Mouse (Mus musculus) myocyte (in vitro differentiated cells): ENCODE results near the gene Rab10. TPM values are rescaled to one million over a fixed set of nuclear protein-coding genes. Genes with fewer than 3 reads are reported as not detected.

Experiments used
- H3K27me3 ChIP-seq: one replicate; pipeline ENCODE4 v1.6.1; 2011; ENCODE audit not compliant: control insufficient read depth, insufficient read depth, insufficient read length
- H3K36me3 ChIP-seq: one replicate; pipeline ENCODE4 v1.6.1; 2011; ENCODE audit not compliant: control insufficient read depth, insufficient read depth
- H3K4me2 ChIP-seq: one replicate; pipeline ENCODE4 v1.6.1; 2011; ENCODE audit warnings: low read depth, control low read depth
- H3K4me3 ChIP-seq: one replicate; pipeline ENCODE4 v1.5.1; 2011; ENCODE audit warnings: mild to moderate bottlenecking, control low read depth, moderate library complexity
- H3K79me2 ChIP-seq: one replicate; pipeline ENCODE4 v1.6.1; 2011; ENCODE audit not compliant: control insufficient read depth, insufficient read depth
- H3ac ChIP-seq: one replicate; pipeline ENCODE4 v1.6.1; 2011; ENCODE audit not compliant: control insufficient read depth, insufficient read length
- CEBPB ChIP-seq: IDR thresholded peaks from 2 replicates; pipeline ENCODE4 v1.6.1; 2011; ENCODE audit warnings: mild to moderate bottlenecking, moderate library complexity; ENCODE audit not compliant: poor library complexity, insufficient read depth, severe bottlenecking
- E2F4 ChIP-seq: IDR thresholded peaks from one replicate; pipeline ENCODE4 v1.6.1; 2011; ENCODE audit warnings: mild to moderate bottlenecking, control low read depth, moderate library complexity; ENCODE audit not compliant: insufficient read depth
- MAX ChIP-seq: IDR thresholded peaks from one replicate; pipeline ENCODE4 v1.6.1; 2011; ENCODE audit warnings: low read depth, mild to moderate bottlenecking, control low read depth
- MYOD1 ChIP-seq, 3 experiments: IDR thresholded peaks; one replicate each; pipeline ENCODE4 v1.6.1; 2011; ENCODE audit warnings: control low read depth in 2 of 3, low read depth in 2 of 3, mild to moderate bottlenecking in 2 of 3, moderate library complexity in 1 of 3; ENCODE audit not compliant: insufficient read length in 2 of 3, control insufficient read depth in 1 of 3
- MYOG ChIP-seq, 3 experiments: IDR thresholded peaks; one replicate each; pipeline ENCODE4 v1.6.1; 2011; ENCODE audit warnings: control low read depth in 2 of 3, low read depth in 2 of 3, mild to moderate bottlenecking in 2 of 3; ENCODE audit not compliant: insufficient read length in 2 of 3, control insufficient read depth in 1 of 3, insufficient read depth in 1 of 3
- POLR2A ChIP-seq: IDR thresholded peaks from one replicate; pipeline ENCODE4 v1.6.1; 2011; ENCODE audit warnings: low read depth, mild to moderate bottlenecking, control low read depth, moderate library complexity; ENCODE audit not compliant: insufficient read length
- POLR2AphosphoS2 ChIP-seq: IDR thresholded peaks from one replicate; pipeline ENCODE4 v1.6.1; 2011; ENCODE audit warnings: low read depth, control low read depth; ENCODE audit not compliant: insufficient read length
- REST ChIP-seq: IDR thresholded peaks from one replicate; pipeline ENCODE4 v1.6.1; 2011; ENCODE audit warnings: mild to moderate bottlenecking, control low read depth, moderate library complexity; ENCODE audit not compliant: insufficient read depth, insufficient read length
- SRF ChIP-seq: IDR thresholded peaks from one replicate; pipeline ENCODE4 v1.6.1; 2011; ENCODE audit warnings: low read depth; ENCODE audit not compliant: control insufficient read depth, insufficient read length
- TCF12 ChIP-seq: IDR thresholded peaks from one replicate; pipeline ENCODE4 v1.6.1; 2011; ENCODE audit warnings: mild to moderate bottlenecking, control low read depth; ENCODE audit not compliant: poor library complexity, insufficient read depth, severe bottlenecking
- TCF3 ChIP-seq: IDR thresholded peaks from one replicate; pipeline ENCODE4 v1.6.1; 2011; ENCODE audit warnings: low read depth, control low read depth; ENCODE audit not compliant: insufficient read length
- USF1 ChIP-seq: IDR thresholded peaks from one replicate; pipeline ENCODE4 v1.6.1; 2011; ENCODE audit warnings: low read depth, mild to moderate bottlenecking, control low read depth, moderate library complexity
- polyA plus RNA-seq: library from polyadenylated mRNA; unstranded; fragments of >200 nt; fragmentation: generic; extraction: Trizol; gene quantifications from one replicate; pipeline ENCODE4 v1.2.1, GENCODE M21; 2012; ENCODE audit warnings: missing spikeins

The Rab10 gene
- polyA plus RNA-seq, 1 experiment, result 81.0 TPM

DNA sequence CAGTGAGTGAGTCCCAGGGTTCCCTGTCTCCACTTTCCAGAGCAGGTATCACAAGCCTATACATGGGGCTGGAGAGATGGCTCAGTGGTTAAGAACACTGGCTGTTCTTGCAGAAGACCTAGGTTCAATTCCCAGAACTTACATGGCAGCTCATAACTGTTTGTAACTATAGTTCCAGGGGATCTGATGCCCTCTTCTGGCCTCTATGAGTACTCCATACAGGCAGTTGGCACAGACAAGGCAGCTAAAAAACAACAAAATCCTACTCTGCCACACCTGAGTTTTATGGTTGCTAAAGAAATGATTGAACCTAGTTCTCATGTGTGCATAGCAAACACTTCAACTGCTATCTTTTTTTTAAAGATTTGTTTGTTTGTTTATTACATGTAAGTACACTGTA is 56.2 kb downstream of the Rab10 start:
- no peak overlapping the region for H3K4me3 ChIP-seq
- H3K27me3 ChIP-seq, result no peaks in the 10 kb centered on the region
- H3ac ChIP-seq, result no peak overlapping the region
- peaks cover 57% of the 10 kb centered on the region for H3K36me3 ChIP-seq
- H3K79me2 ChIP-seq, result peaks cover 52% of the 10 kb centered on the region
- TF ChIP-seq MAX (no peak), MYOG (IDR thresholded peaks at IDR 0.05; ENCODE audit: control insufficient read depth in 1 of 3, insufficient read depth in 1 of 3, insufficient read length in 2 of 3, low read depth in 2 of 3) (no peak), POLR2AphosphoS2 (no peak), TCF12 (no peak), SRF (no peak), CEBPB (no peak), REST (no peak), MYOD1 (IDR thresholded peaks at IDR 0.05; ENCODE audit: control insufficient read depth in 1 of 3, insufficient read length in 2 of 3, low read depth in 2 of 3) (no peak), TCF3 (no peak), USF1 (no peak), E2F4 (no peak), POLR2A (no peak)
- H3K4me2 ChIP-seq, result no peak overlapping the region

DNA sequence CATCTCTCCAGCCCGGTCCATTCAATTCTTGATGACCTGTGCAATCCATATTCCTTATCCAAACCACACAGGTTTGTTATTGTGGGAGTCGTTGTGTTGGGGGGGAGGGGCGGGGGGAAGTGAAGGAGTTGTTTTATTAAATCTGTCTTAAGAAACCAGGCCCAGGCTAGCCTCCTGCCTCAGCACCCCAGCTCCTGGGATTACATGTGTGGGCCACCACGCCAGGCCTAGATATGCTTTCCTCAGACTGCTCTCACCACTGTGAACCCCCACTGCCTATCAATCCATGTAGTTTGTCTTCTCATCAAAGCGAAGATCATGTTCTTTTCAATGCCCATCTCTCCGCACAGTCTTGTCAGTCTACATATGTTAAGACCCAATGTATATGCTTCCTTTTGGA is 63.7 kb downstream of the Rab10 start:
- no peak overlapping the region for H3K4me2 ChIP-seq
- no peaks in the 10 kb centered on the region for H3K79me2 ChIP-seq
- H3ac ChIP-seq, result no peak overlapping the region
- no peak overlapping the region for H3K4me3 ChIP-seq
- no peaks in the 10 kb centered on the region for H3K27me3 ChIP-seq
- peaks cover 39% of the 10 kb centered on the region for H3K36me3 ChIP-seq
- no peak for TF ChIP-seq REST
- peak; percentile 57 for TF ChIP-seq POLR2AphosphoS2
- peak; percentile 29 for TF ChIP-seq POLR2A

DNA sequence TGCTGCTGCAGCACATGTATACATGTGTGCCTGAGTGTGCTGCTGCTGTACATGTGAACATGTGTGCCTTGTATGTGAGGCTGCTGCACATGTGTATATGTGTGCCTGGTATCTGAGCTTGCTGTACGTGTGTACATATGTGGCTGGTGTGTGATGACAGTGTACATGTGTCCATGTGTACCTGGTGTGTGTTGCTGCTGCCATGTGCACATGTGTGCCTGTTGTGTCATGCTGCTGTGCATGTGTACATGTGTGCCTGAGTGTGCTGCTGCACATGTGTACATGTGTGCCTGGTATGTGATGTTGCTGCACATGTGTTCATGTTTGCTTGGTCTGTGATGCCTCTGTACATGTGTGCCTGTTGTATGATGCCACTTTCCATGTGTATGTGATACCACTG is 70.2 kb downstream of the Rab10 start:
- H3ac ChIP-seq, result peak overlapping the region; percentile 5
- no peak overlapping the region for H3K4me3 ChIP-seq
- no peak overlapping the region for H3K4me2 ChIP-seq
- peaks cover 38% of the 10 kb centered on the region for H3K36me3 ChIP-seq
- TF ChIP-seq MYOD1 (IDR thresholded peaks at IDR 0.05; ENCODE audit: control insufficient read depth in 1 of 3, insufficient read length in 2 of 3, low read depth in 2 of 3) (no peak), USF1 (no peak), TCF3 (no peak), POLR2AphosphoS2 (peak; percentile 83), CEBPB (no peak), E2F4 (no peak), POLR2A (peak; percentile 43), MYOG (IDR thresholded peaks at IDR 0.05; ENCODE audit: control insufficient read depth in 1 of 3, insufficient read depth in 1 of 3, insufficient read length in 2 of 3, low read depth in 2 of 3) (no peak), TCF12 (no peak), MAX (no peak), REST (no peak), SRF (no peak)
- peaks cover 11% of the 10 kb centered on the region for H3K79me2 ChIP-seq
- no peaks in the 10 kb centered on the region for H3K27me3 ChIP-seq

DNA sequence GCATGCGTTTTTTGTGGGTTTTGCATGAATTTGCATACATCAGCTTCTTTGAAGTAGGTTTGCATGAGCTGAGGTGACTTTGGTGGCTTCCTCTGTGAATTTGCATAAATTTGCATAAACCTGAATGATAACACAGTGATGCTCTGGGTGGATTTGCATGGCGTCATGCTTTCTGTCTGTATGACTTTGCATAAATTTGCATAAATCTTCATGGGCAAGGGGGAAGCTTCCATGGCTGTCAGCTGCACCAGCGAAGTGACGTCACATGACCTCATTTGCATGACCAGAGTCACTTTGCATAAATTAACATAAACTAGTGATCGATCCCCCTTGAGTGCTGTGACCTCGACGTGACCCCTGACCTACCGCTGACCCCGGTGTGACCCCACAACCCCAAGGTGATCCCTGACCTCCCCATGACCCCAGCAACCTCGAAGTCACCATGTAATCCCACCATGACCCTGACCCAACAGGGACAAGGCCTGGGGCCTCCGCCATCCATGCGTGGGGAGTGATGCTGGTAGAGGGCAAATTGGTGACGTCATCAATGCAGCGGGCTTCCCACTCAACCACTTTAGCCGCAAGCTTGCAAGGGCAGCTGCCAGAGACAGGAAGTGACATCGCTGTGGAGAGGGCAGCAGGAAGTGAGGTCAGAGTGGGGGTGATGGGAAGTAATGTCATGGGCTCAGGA is 71.3 kb downstream of the Rab10 start:
- TF ChIP-seq USF1, result no peak
- no peak for TF ChIP-seq TCF12
- peak in 1 of 3 experiments; percentile 5 for TF ChIP-seq MYOD1 (IDR thresholded peaks at IDR 0.05; ENCODE audit: control insufficient read depth in 1 of 3, insufficient read length in 2 of 3, low read depth in 2 of 3)
- peaks cover 38% of the 10 kb centered on the region for H3K36me3 ChIP-seq
- H3K27me3 ChIP-seq, result no peaks in the 10 kb centered on the region
- H3K4me3 ChIP-seq, result no peak overlapping the region
- H3K79me2 ChIP-seq, result peaks cover 11% of the 10 kb centered on the region
- H3ac ChIP-seq, result no peak overlapping the region
- H3K4me2 ChIP-seq, result no peak overlapping the region

DNA sequence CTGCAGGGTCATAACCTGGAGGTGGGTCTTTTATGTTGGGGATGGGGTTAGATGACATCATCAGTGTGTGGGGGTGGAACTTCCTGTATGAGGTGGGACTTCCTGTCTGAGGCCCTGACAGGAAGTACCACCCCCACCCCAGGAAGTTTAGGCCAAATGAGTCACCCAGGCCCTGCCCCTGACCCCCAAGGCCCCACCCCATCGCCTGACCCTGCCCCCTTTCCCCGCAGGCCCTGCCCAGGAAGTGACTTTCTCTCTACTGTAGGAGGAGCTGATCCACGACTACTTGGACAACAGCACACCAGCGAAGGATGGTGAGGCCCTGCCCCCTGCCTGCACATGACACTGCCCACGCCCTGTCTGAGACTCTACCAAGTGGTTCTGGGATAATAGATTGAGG is 72.0 kb downstream of the Rab10 start:
- peaks cover 34% of the 10 kb centered on the region for H3K36me3 ChIP-seq
- H3K4me2 ChIP-seq, result no peak overlapping the region
- H3K27me3 ChIP-seq, result no peaks in the 10 kb centered on the region
- TF ChIP-seq TCF12, result no peak
- no peak for TF ChIP-seq MAX
- no peak for TF ChIP-seq SRF
- TF ChIP-seq POLR2A, result no peak
- TF ChIP-seq REST, result no peak
- no peak for TF ChIP-seq E2F4
- no peak for TF ChIP-seq POLR2AphosphoS2
- H3ac ChIP-seq, result no peak overlapping the region
- peaks cover 11% of the 10 kb centered on the region for H3K79me2 ChIP-seq
- no peak overlapping the region for H3K4me3 ChIP-seq
